Mouse (Mus musculus): Measurements from ENCODE around the gene Rph3a. TPM values are rescaled to one million over a fixed set of nuclear protein-coding genes. Genes with fewer than 3 reads are reported as not detected.
"Not testable (repeated sequence)": the region's sequence is repeated elsewhere in the genome, so short reads cannot be mapped to it uniquely, and the experiment has no call there.

Rph3a gene
- polyA plus RNA-seq, 1 experiment from 2014 or later: not detected

GRCm38 (mm10) chr5:120937841-120938240 is 72.1 kb downstream of the Rph3a start:
- Histone ChIP-seq H3K27ac (no peak overlapping the region), H3K27me3 (replicated peaks) (no peaks in the 10 kb centered on the region), H3K36me3 (no peaks in the 10 kb centered on the region), H3K4me2 (no peak overlapping the region), H3K9me3 (replicated peaks) (no peaks in the 10 kb centered on the region), H3K9ac (no peak overlapping the region), H3K4me3 (no peak overlapping the region), H3K4me1 (no peaks in the 10 kb centered on the region)
- WGBS (ENCODE audit: insufficient replicate concordance): 54% methylated on average over 4 of the region's 4 CpGs
- ATAC-seq: no peak

- Histone ChIP-seq H3K4me1 (no peaks in the 10 kb centered on the region), H3K36me3 (no peaks in the 10 kb centered on the region), H3K27ac (no peak overlapping the region), H3K4me3 (no peak overlapping the region), H3K27me3 (replicated peaks) (no peaks in the 10 kb centered on the region), H3K4me2 (no peak overlapping the region), H3K9me3 (replicated peaks) (no peaks in the 10 kb centered on the region), H3K9ac (no peak overlapping the region)
- ATAC-seq: no peak
- 16% methylated on average over 4 of the region's 5 CpGs for WGBS (ENCODE audit: insufficient replicate concordance)
Observed at GRCm38 (mm10) chr5:120933966-120934365, 75.9 kb downstream of the Rph3a start.

- H3K9me3 ChIP-seq (replicated peaks): no peaks in the 10 kb centered on the region
- H3K27ac ChIP-seq: no peak overlapping the region
- H3K36me3 ChIP-seq: no peaks in the 10 kb centered on the region
- no peaks in the 10 kb centered on the region for H3K4me1 ChIP-seq
- no peak overlapping the region for H3K4me2 ChIP-seq
- H3K27me3 ChIP-seq (replicated peaks): no peaks in the 10 kb centered on the region
- WGBS (ENCODE audit: insufficient replicate concordance): 6% methylated on average over 1 of the region's 1 CpGs
- ATAC-seq: no peak
- H3K4me3 ChIP-seq: no peak overlapping the region
- H3K9ac ChIP-seq: no peak overlapping the region
Observed at GRCm38 (mm10) chr5:120927036-120927435, 82.9 kb downstream of the Rph3a start.

GRCm38 (mm10) chr5:120926311-120926710 is 83.6 kb downstream of the Rph3a start:
- ATAC-seq; H3K4me1 ChIP-seq; H3K4me3 ChIP-seq; H3K36me3 ChIP-seq; H3K9ac ChIP-seq; H3K9me3 ChIP-seq (replicated peaks); H3K4me2 ChIP-seq; H3K27me3 ChIP-seq (replicated peaks); H3K27ac ChIP-seq: not testable (repeated sequence)
- WGBS (ENCODE audit: insufficient replicate concordance): 30% methylated on average over 2 of the region's 2 CpGs

- ATAC-seq; H3K9ac ChIP-seq; H3K36me3 ChIP-seq; H3K4me3 ChIP-seq; H3K4me1 ChIP-seq; H3K4me2 ChIP-seq; H3K27me3 ChIP-seq (replicated peaks); H3K9me3 ChIP-seq (replicated peaks); H3K27ac ChIP-seq: not testable (repeated sequence)
- WGBS (ENCODE audit: insufficient replicate concordance): 64% methylated on average over 4 of the region's 4 CpGs
Observed at GRCm38 (mm10) chr5:120924520-120924919, 85.4 kb downstream of the Rph3a start.

GRCm38 (mm10) chr5:120923969-120924368 is 85.9 kb downstream of the Rph3a start:
- no peak overlapping the region for H3K27ac ChIP-seq

GRCm38 (mm10) chr5:120920296-120920695 is 89.6 kb downstream of the Rph3a start:
- 62% methylated on average over 3 of the region's 3 CpGs for WGBS (ENCODE audit: insufficient replicate concordance)
- Histone ChIP-seq H3K4me3 (no peak overlapping the region), H3K4me2 (no peak overlapping the region), H3K9ac (no peak overlapping the region), H3K27me3 (replicated peaks) (no peaks in the 10 kb centered on the region), H3K36me3 (no peaks in the 10 kb centered on the region), H3K27ac (no peak overlapping the region), H3K4me1 (no peaks in the 10 kb centered on the region), H3K9me3 (replicated peaks) (no peaks in the 10 kb centered on the region)
- ATAC-seq: no peak

More at GRCm38 (mm10) chr5:120923969-120924368, 85.9 kb downstream of the Rph3a start:
- 57% methylated on average over 4 of the region's 4 CpGs for WGBS (ENCODE audit: insufficient replicate concordance)
- no peak overlapping the region for H3K4me2 ChIP-seq
- no peak overlapping the region for H3K9ac ChIP-seq
- no peaks in the 10 kb centered on the region for H3K4me1 ChIP-seq
- no peaks in the 10 kb centered on the region for H3K27me3 ChIP-seq (replicated peaks)
- no peak overlapping the region for H3K4me3 ChIP-seq
- H3K9me3 ChIP-seq (replicated peaks): no peaks in the 10 kb centered on the region
- no peaks in the 10 kb centered on the region for H3K36me3 ChIP-seq
- ATAC-seq: no peak

- H3K27ac ChIP-seq; H3K27me3 ChIP-seq (replicated peaks); H3K36me3 ChIP-seq; H3K9ac ChIP-seq; H3K4me3 ChIP-seq; H3K4me2 ChIP-seq; H3K9me3 ChIP-seq (replicated peaks); H3K4me1 ChIP-seq; ATAC-seq: not testable (repeated sequence)
- WGBS (ENCODE audit: insufficient replicate concordance): 48% methylated on average over 2 of the region's 2 CpGs
Observed at GRCm38 (mm10) chr5:120919156-120919935, 90.5 kb downstream of the Rph3a start.

GRCm38 (mm10) chr5:120914204-120914603 is 95.7 kb downstream of the Rph3a start, which contains the start of gene Oas1d:
Gene Oas1d (plus strand): TSS chr5:120914536.
- H3K4me1 ChIP-seq; ATAC-seq; H3K9me3 ChIP-seq (replicated peaks); H3K4me2 ChIP-seq; H3K27me3 ChIP-seq (replicated peaks); H3K4me3 ChIP-seq; H3K36me3 ChIP-seq; H3K9ac ChIP-seq; H3K27ac ChIP-seq: not testable (repeated sequence)
- WGBS (ENCODE audit: insufficient replicate concordance): 22% methylated on average over 8 of the region's 8 CpGs

- H3K4me1 ChIP-seq: no peaks in the 10 kb centered on the region
- H3K36me3 ChIP-seq: no peaks in the 10 kb centered on the region
- H3K9ac ChIP-seq: no peak overlapping the region
- ATAC-seq: no peak
- H3K9me3 ChIP-seq (replicated peaks): no peaks in the 10 kb centered on the region
- H3K4me3 ChIP-seq: no peak overlapping the region
- H3K27ac ChIP-seq: no peak overlapping the region
- H3K27me3 ChIP-seq (replicated peaks): no peaks in the 10 kb centered on the region
- H3K4me2 ChIP-seq: no peak overlapping the region
- 34% methylated on average over 7 of the region's 7 CpGs for WGBS (ENCODE audit: insufficient replicate concordance)
Observed at GRCm38 (mm10) chr5:120908196-120908920, 101.5 kb downstream of the Rph3a start.

- H3K4me3 ChIP-seq; H3K9me3 ChIP-seq (replicated peaks); H3K27me3 ChIP-seq (replicated peaks); H3K4me1 ChIP-seq; H3K36me3 ChIP-seq; ATAC-seq; H3K9ac ChIP-seq; H3K27ac ChIP-seq: not testable (repeated sequence)
- 0 out of 2 replicates have a peak within 1 kb of the TSS, but pooled peaks have one; percentile 10 for H3K4me2 ChIP-seq
- WGBS (ENCODE audit: insufficient replicate concordance): 25% methylated on average over 10 of the region's 12 CpGs
Observed at GRCm38 (mm10) chr5:120906791-120907733, 102.8 kb downstream of the Rph3a start, which contains the start of gene Oas1a. Gene Oas1a (minus strand): TSS chr5:120907521.

Data from liver, embryonic 12.5 days (tissue).